ENCODE assay signal across 22 mouse cellular contexts in genomic region chr8:104201622-104202021, GRCm38 (mm10). TPM values are rescaled to one million over a fixed set of nuclear protein-coding genes. Genes with fewer than 3 reads are reported as not detected.
DNase-seq lines count a peak whose midpoint lies in the region; ATAC-seq and TF ChIP-seq lines count a peak whose summit lies in the region.
"Had no signal": no experiment of that assay in that cellular context is flagged by ENCODE, and none has a peak within 500 bp of the region (broad histone marks: within the 10 kb centered on the region; RNA-seq: fewer than 3 reads in every experiment).

No protein-coding gene starts in this region.

- no peaks in the 10 kb centered on the region for H3K4me1 ChIP-seq in ES-E14 (ENCODE audit: control insufficient read depth in 2 of 2, insufficient read depth in 2 of 2, low read length in 2 of 2, poor library complexity in 1 of 2)
- no peaks in the 10 kb centered on the region for H3K4me1 ChIP-seq in liver, postnatal 0 days (ENCODE audit: insufficient read depth)
- H3K4me1 ChIP-seq: embryonic facial prominence, embryonic 10.5 days; embryonic facial prominence, embryonic 12.5 days; forebrain, embryonic 13.5 days; forebrain, embryonic 15.5 days had no signal

- H3K4me3 ChIP-seq in ES-E14 (ENCODE audit: insufficient read depth in 1 of 2, low read depth in 1 of 2, low read length in 2 of 2, poor library complexity in 1 of 2, severe bottlenecking in 1 of 2) = no peak overlapping the region
- H3K4me3 ChIP-seq in liver, postnatal 0 days (ENCODE audit: low read depth, low read length) = no peak overlapping the region
- H3K4me3 ChIP-seq: embryonic facial prominence, embryonic 10.5 days; embryonic facial prominence, embryonic 12.5 days; forebrain, embryonic 13.5 days; forebrain, embryonic 15.5 days had no signal

- no peaks in the 10 kb centered on the region for H3K9me3 ChIP-seq in ES-E14 (ENCODE audit: control insufficient read depth, insufficient read depth, low read depth, low read length)
- no peaks in the 10 kb centered on the region for H3K9me3 ChIP-seq in liver, postnatal 0 days (ENCODE audit: low read length)
- H3K9me3 ChIP-seq: embryonic facial prominence, embryonic 10.5 days; embryonic facial prominence, embryonic 12.5 days; forebrain, embryonic 13.5 days; forebrain, embryonic 15.5 days had no signal

- H3K4me2 ChIP-seq in liver, postnatal 0 days (ENCODE audit: low read depth, low read length) = no peak overlapping the region
- H3K4me2 ChIP-seq: embryonic facial prominence, embryonic 12.5 days; forebrain, embryonic 13.5 days; forebrain, embryonic 15.5 days had no signal

- no peak for TF ChIP-seq CTCF in liver, postnatal 0 days (IDR thresholded peaks at IDR 0.05; ENCODE audit: low read depth)

- in situ Hi-C loops in ES-E14 (cut with MboI; ENCODE audit: low sequenced_read_pairs in 2 of 2, unreplicated experiment in 2 of 2) = no loop called here

- no peak for ATAC-seq in liver, postnatal 0 days
- ATAC-seq: activated CD4-positive, CD25-positive, alpha-beta regulatory T cell, adult 4 months; forebrain, embryonic 13.5 days; forebrain, embryonic 15.5 days; forebrain, postnatal 0 days; Patski had no signal

- 58% methylated on average over 3 of the region's 3 CpGs for WGBS in liver, postnatal 0 days (ENCODE audit: insufficient replicate concordance)

- no peaks in the 10 kb centered on the region for H3K27me3 ChIP-seq in liver, postnatal 0 days (ENCODE audit: insufficient read depth, low read length)
- H3K27me3 ChIP-seq: embryonic facial prominence, embryonic 12.5 days; forebrain, embryonic 13.5 days; forebrain, embryonic 15.5 days; Patski had no signal

- no peaks in the 10 kb centered on the region for H3K36me3 ChIP-seq in ES-E14 (ENCODE audit: control insufficient read depth, insufficient read depth, low read length, poor library complexity, severe bottlenecking)
- no peaks in the 10 kb centered on the region for H3K36me3 ChIP-seq in liver, postnatal 0 days (replicated peaks; ENCODE audit: insufficient read depth, low read length)
- H3K36me3 ChIP-seq: embryonic facial prominence, embryonic 10.5 days; embryonic facial prominence, embryonic 12.5 days; forebrain, embryonic 15.5 days had no signal

- TF ChIP-seq EP300 in liver, postnatal 0 days (IDR thresholded peaks at IDR 0.05; ENCODE audit: low read depth) = no peak

- DNase-seq in heart, adult 11 months = peak; percentile 66
- DNase-seq in heart, postnatal 4 days = no peak
- DNase-seq in 3T3-L1 (ENCODE audit: low read depth, low spot score) (peak; percentile 17), ES-E14 (ENCODE audit: low read depth, low spot score) (no peak)
- peak; percentile 9 for DNase-seq in brain, adult 2 months (ENCODE audit: low read depth, low spot score)
- DNase-seq in cerebellum, adult 8-10 months = no peak
- no peak for DNase-seq in liver, postnatal 0 days
- DNase-seq: adrenal gland, adult 8-10 months; adrenal gland, postnatal 14 days; adrenal gland, postnatal 36 days; cerebellum, adult 11 months; cerebellum, adult 18-20 months; cerebellum, adult 9-10 months; cerebellum, postnatal 10 days; cerebellum, postnatal 25 days; forebrain, postnatal 0 days had no signal

- no peak overlapping the region for H3K27ac ChIP-seq in ES-E14 (ENCODE audit: insufficient read depth, low read depth, low read length, poor library complexity, severe bottlenecking)
- H3K27ac ChIP-seq in liver, postnatal 0 days (ENCODE audit: low read depth) = no peak overlapping the region
- H3K27ac ChIP-seq: embryonic facial prominence, embryonic 10.5 days; embryonic facial prominence, embryonic 12.5 days; forebrain, embryonic 13.5 days; forebrain, embryonic 15.5 days had no signal

- H3K9ac ChIP-seq in ES-E14 (ENCODE audit: insufficient read depth, low read depth, low read length, poor library complexity, severe bottlenecking) = no peak overlapping the region
- H3K9ac ChIP-seq in liver, postnatal 0 days (replicated peaks) = no peak overlapping the region
- H3K9ac ChIP-seq: embryonic facial prominence, embryonic 12.5 days; forebrain, embryonic 13.5 days; forebrain, embryonic 15.5 days; forebrain, postnatal 0 days had no signal

TF ChIP-seq in ES-E14, 5 proteins besides CTCF, POLR2A, EP300 and RAD21:
- no peak for TF ChIP-seq HCFC1 (IDR thresholded peaks at IDR 0.05; ENCODE audit: borderline replicate concordance, insufficient read depth, low read length)
- no peak for TF ChIP-seq CHD2 (IDR thresholded peaks at IDR 0.05; ENCODE audit: low read depth, low read length)
- TF ChIP-seq MAFK (IDR thresholded peaks at IDR 0.05; ENCODE audit: insufficient read depth, low read depth, low read length) = peak; percentile 67; the same call in 1 of the 2 replicates
- TF ChIP-seq ZNF384 (IDR thresholded peaks at IDR 0.05; ENCODE audit: low read depth, low read length) = no peak
TF ChIP-seq in ES-E14: peak in this region for 1.

RNA-seq across cellular contexts. Expression of gene Bean1, which starts 31.4 kb away (rescaled TPM):
- total RNA-seq in heart, postnatal 4 days (2021) = 1 to 10 TPM; 4.4 to 5.1 TPM
- total RNA-seq in ES-E14 (2012; rRNA removed) = 0.09 and 0.11 TPM in 2 replicates
- polyA plus RNA-seq in liver, postnatal 0 days (2015; fragmentation: Nextera tagmentation; extraction: Ambion mirVana) = not detected in 2 replicates
- polyA plus RNA-seq: activated CD4-positive, CD25-positive, alpha-beta regulatory T cell, adult 4 months; Patski had no signal

RNA-seq across cellular contexts. Expression of gene Tk2, which starts 46.7 kb away (rescaled TPM):
- 10 to 100 TPM in 1 of 2 experiments, 1 to 10 TPM in 1; 9.6 to 10.3 TPM for total RNA-seq in heart, postnatal 4 days (2021)
- 8.7 and 9.8 TPM in 2 replicates for total RNA-seq in ES-E14 (2012; rRNA removed)
- 10.3 and 10.6 TPM in 2 replicates for polyA plus RNA-seq in liver, postnatal 0 days (2015; fragmentation: Nextera tagmentation; extraction: Ambion mirVana)

RNA-seq across cellular contexts. Expression of gene Cklf, which starts 49.0 kb away (rescaled TPM):
- 10 to 100 TPM; 10.9 to 11.3 TPM for total RNA-seq in heart, postnatal 4 days (2021)
- 33.0 and 42.7 TPM in 2 replicates for total RNA-seq in ES-E14 (2012; rRNA removed)
- 16.7 and 17.3 TPM in 2 replicates for polyA plus RNA-seq in liver, postnatal 0 days (2015; fragmentation: Nextera tagmentation; extraction: Ambion mirVana)

Comparison
In these comparisons a context has a peak if more than half of its experiments do, and no peak if none do; other contexts are left out.
1. DNase-seq: peak in heart, adult 11 months (single experiment), 3T3-L1 (single experiment) and brain, adult 2 months (single experiment); none in heart, postnatal 4 days (single experiment), ES-E14 (single experiment), cerebellum, adult 8-10 months (single experiment) and liver, postnatal 0 days (single experiment).